Mouse (Mus musculus) midbrain, embryonic 10.5 days (tissue): Measurements from ENCODE around the gene Taf13. TPM values are rescaled to one million over a fixed set of nuclear protein-coding genes. Genes with fewer than 3 reads are reported as not detected.
"Not testable (repeated sequence)": the region's sequence is repeated elsewhere in the genome, so short reads cannot be mapped to it uniquely, and the experiment has no call there.

Source experiments
- DNase-seq: peaks from one replicate; pipeline ENCODE4 v3.0.0-alpha.2; 2017; ENCODE audit warnings: low spot score
- H3K27ac ChIP-seq: fragments of 300-500 bp; sonication (generic); replicated peaks from 2 replicates; pipeline ENCODE4 v1.5.1; 2016; ENCODE audit warnings: mild to moderate bottlenecking
- H3K27me3 ChIP-seq: fragments of 300-500 bp; sonication (generic); 2 replicates; pipeline ENCODE4 v1.6.1; 2016; ENCODE audit warnings: low read depth, mild to moderate bottlenecking; ENCODE audit not compliant: poor library complexity, severe bottlenecking
- H3K36me3 ChIP-seq: fragments of 300-500 bp; sonication (generic); 2 replicates; pipeline ENCODE4 v1.6.1; 2016; ENCODE audit warnings: mild to moderate bottlenecking, moderate library complexity
- H3K4me1 ChIP-seq: fragments of 300-500 bp; sonication (generic); 2 replicates; pipeline ENCODE4 v1.6.1; 2016
- H3K4me3 ChIP-seq: fragments of 300-500 bp; sonication (generic); 2 replicates; pipeline ENCODE4 v1.5.1; 2016; ENCODE audit warnings: mild to moderate bottlenecking, moderate library complexity
- H3K9me3 ChIP-seq: fragments of 300-500 bp; sonication (generic); replicated peaks from 2 replicates; pipeline ENCODE4 v1.6.1; 2016; ENCODE audit warnings: mild to moderate bottlenecking
- WGBS: fragments of 180-500 bp; shearing (Covaris S2); methylation state at CpG from one replicate; pipeline ENCODE4 v1.1.7; 2016; 5-methylcytosine and 5-hydroxymethylcytosine counted together
- polyA plus RNA-seq: library from polyadenylated mRNA; unstranded; fragments of >200 nt; fragmentation: Nextera tagmentation; extraction: Ambion mirVana; gene quantifications from 2 replicates; pipeline ENCODE4 v1.2.1, GENCODE M21; 2016

The Taf13 gene
- polyA plus RNA-seq, 1 experiment from 2014 or later = 78.3 TPM

DNA sequence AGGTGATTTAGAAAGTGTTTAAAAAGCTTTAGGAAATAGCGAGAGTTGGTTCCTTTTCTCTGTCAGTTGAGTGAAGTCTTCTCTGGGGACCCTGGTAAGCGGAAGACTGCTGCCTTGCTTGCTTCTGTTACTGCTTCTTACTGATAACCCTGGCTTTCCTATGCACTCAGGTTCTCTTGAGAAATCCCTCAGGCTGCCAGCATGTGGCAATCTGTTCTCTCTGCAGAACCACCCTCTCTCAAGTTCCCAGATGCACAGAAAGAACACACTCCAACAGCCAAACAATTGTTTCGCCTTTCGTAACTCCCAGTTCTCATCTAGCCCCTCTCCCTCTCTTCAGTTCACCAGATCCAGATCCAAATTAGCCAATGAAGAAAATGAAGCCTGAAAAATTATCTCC lies 13.6 kb upstream of the Taf13 start:
- no peak for DNase-seq
- Histone ChIP-seq H3K27ac (no peak overlapping the region), H3K9me3 (no peaks in the 10 kb centered on the region), H3K36me3 (peaks cover 36% of the 10 kb centered on the region), H3K4me3 (no peak overlapping the region), H3K4me1 (peaks cover 26% of the 10 kb centered on the region), H3K27me3 (no peaks in the 10 kb centered on the region)
- 92% methylated on average over 4 of the region's 4 CpGs for WGBS

DNA sequence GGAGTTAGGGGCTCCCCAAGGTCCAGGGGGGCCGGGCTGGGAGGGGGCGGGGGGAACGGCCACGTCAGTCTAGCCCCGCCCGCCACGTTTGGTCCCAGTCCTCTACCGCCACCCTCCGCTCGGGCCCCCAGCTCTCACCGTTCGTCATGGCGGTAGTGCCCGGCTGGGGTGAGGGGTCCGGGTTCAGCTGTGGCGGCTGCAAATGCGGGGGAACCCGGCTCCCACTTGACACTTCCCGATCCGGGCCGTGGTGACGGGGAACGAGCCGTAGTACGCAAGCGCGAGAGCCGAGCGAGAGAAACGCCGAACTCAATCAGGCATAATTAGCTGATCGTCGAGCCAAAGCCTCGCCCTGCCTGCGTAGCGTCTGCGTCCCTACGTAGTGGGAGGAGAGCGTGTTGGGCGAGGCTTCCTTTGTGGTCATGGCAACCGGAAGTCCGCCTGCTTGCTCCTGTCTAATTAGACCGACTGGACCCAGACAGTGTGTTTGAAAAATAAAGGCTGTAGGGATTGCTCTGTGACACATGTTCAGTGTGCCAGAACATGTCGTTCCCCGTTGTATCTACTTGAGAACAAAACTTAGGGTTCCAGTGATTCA lies 9.3 kb upstream of the Taf13 start, which contains the start of gene Tmem167b:
Gene Tmem167b (minus strand): TSS at position 334 of the 598 bp plus-strand sequence.
- Histone ChIP-seq H3K4me1 (peaks cover 26% of the 10 kb centered on the region), H3K36me3 (peaks cover 32% of the 10 kb centered on the region), H3K4me3 (peak within 1 kb of the TSS; percentile 94), H3K27me3 (no peaks in the 10 kb centered on the region), H3K27ac (peak within 1 kb of the TSS; percentile 88), H3K9me3 (no peaks in the 10 kb centered on the region)
- DNase-seq = peak; percentile 97
- WGBS = under 1% methylated on average over 45 of the region's 45 CpGs

DNA sequence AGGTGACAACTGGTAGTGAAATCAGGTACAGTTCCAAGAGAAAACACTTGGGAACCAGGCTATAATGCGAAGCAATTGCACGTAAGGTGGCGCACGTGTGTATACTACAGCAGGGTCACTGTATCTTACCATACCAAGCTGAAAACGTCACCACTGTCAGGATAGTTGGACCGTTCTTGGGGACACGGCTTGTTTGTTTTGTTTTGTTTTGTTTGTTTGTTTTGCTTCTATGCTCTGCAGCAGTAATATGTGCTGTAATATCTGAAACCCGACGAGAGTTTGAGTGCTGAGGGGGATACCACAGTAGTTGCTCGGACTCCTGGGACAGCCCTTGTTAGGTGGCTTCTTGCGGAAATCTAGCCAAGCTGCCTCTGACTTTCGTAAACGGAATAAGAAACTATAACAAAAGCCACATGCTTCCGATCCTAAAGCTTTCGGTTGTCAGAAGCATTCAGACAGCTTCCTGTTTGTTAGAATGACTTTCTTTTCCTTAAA lies 8.7 kb upstream of the Taf13 start:
- Histone ChIP-seq H3K27ac (peak overlapping the region; percentile 88), H3K27me3 (no peaks in the 10 kb centered on the region), H3K36me3 (peaks cover 26% of the 10 kb centered on the region), H3K4me1 (peaks cover 32% of the 10 kb centered on the region), H3K9me3 (no peaks in the 10 kb centered on the region), H3K4me3 (peak overlapping the region; percentile 94)
- DNase-seq = no peak
- WGBS = 15% methylated on average over 15 of the region's 15 CpGs

DNA sequence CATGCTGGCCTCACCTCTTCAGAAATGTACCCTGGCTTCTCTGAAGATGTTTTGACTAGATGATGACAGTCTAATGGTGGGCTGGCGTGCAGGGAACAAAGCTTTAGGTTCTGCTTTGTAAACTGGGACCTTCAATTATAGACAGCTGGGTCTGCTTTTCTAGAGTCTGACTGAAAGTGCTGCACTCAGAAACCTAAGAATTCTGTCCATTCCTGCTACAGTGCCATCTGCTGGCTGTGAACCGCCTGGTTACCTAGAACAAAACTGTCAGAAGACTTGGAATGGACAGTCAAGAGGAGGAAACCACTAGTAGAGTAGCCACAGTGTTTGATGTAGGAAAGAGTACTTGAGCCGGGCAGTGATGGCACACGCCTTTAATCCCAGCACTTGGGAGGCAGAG lies 8.2 kb upstream of the Taf13 start:
- no peaks in the 10 kb centered on the region for H3K9me3 ChIP-seq
- H3K4me1 ChIP-seq = peaks cover 37% of the 10 kb centered on the region
- peak overlapping the region; percentile 94 for H3K4me3 ChIP-seq
- peak; percentile 78 for DNase-seq
- WGBS = 16% methylated on average over 4 of the region's 4 CpGs
- peaks cover 21% of the 10 kb centered on the region for H3K36me3 ChIP-seq
- H3K27me3 ChIP-seq = no peaks in the 10 kb centered on the region
- peak overlapping the region; percentile 88 for H3K27ac ChIP-seq

DNA sequence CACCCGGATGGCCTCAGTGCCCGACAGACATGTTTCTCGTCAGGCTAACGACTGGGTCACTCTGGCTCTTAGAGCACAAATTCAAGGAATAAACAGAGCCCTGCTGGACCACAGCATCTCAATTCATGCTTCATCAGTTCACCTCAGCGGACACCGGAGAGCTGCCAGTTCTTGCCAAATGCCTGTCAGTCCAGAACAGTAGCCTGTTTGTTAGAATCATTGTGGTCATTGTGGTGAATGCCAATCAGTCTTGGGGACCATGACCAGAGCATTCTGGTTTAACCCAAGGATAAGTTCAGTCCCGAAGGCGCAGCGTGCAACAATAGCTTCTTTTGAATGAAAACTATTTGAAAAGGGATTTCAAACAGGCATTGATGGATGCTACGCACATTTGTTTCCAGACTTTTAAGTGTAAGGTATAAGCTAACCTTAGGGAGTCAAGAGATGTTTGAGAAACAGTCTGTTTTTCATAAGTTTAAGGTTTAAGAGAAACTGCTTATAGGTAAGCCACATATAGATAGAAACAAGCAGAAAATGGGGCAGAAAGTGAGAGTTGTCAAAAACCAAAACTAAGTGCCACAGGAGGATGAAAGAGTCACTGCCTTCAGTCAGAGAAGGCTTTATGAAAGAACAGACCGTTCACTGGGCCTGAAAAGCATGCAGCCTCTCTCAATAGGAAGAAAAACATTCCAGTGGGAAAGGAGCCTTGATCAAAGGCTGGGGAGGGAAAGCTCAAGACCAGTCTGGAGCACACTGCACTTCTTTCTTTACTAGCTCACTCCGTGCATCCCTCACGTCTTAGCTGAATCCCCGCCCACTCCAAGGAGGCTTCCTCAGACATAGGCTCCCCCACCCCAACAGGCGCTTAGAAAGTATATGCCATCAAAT lies 3.3 kb upstream of the Taf13 start:
- Histone ChIP-seq H3K36me3 (no peaks in the 10 kb centered on the region), H3K27ac (peak overlapping the region; percentile 86), H3K4me1 (peaks cover 44% of the 10 kb centered on the region), H3K4me3 (peak overlapping the region; percentile 25), H3K9me3 (no peaks in the 10 kb centered on the region), H3K27me3 (no peaks in the 10 kb centered on the region)
- WGBS = 21% methylated on average over 15 of the region's 15 CpGs
- DNase-seq = peak; percentile 77

DNA sequence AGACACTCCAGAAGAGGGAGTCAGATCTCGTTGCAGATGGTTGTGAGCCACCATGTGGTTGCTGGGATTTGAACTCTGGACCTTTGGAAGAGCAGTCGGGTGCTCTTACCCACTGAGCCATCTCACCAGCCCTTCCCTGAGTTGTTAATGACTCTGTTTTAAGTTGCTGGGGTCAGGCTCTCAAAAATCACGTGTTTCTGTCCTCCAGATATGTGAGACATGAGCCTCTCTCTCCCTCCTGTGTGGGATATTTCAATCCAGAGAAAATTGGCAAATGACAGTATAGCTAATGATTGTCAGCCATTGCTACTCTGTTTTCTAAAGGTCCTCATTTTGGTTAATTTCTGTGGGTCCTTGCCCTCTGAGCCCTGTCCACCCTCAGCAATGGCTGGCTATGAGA lies 1.9 kb upstream of the Taf13 start:
- H3K27ac ChIP-seq = peak overlapping the region; percentile 86
- 66% methylated on average over 3 of the region's 3 CpGs for WGBS
- peaks cover 51% of the 10 kb centered on the region for H3K4me1 ChIP-seq

DNA sequence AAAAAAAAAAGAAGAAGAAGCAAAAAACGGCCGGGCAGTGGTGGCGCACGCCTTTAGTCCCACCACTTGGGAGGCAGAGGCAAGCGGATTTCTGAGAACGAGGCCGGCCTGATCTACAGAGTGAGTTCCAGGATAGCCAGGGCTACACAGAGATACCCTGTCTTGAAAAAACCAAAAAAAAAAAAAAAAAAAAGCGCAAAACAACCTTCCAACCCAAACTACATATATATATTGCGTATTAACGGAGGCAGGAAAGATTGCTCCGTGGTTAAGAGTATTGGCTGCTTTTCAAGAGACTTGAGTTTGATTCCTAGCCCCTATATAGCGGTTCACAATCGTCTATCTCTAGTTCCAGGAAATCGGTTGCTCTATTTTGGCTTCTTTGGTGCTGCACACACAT lies 685 bp upstream of the Taf13 start:
- DNase-seq = no peak
- Histone ChIP-seq H3K27ac (no peak overlapping the region), H3K9me3 (no peaks in the 10 kb centered on the region), H3K27me3 (no peaks in the 10 kb centered on the region), H3K4me3 (peak overlapping the region; percentile 82), H3K36me3 (peaks cover 8% of the 10 kb centered on the region; the same call in 1 of the 2 replicates), H3K4me1 (peaks cover 55% of the 10 kb centered on the region)
- WGBS = 88% methylated on average over 14 of the region's 14 CpGs

More for the DNA sequence above, 1.9 kb upstream of the Taf13 start:
- DNase-seq, H3K4me3 ChIP-seq, H3K9me3 ChIP-seq, H3K36me3 ChIP-seq, H3K27me3 ChIP-seq: not testable (repeated sequence)

DNA sequence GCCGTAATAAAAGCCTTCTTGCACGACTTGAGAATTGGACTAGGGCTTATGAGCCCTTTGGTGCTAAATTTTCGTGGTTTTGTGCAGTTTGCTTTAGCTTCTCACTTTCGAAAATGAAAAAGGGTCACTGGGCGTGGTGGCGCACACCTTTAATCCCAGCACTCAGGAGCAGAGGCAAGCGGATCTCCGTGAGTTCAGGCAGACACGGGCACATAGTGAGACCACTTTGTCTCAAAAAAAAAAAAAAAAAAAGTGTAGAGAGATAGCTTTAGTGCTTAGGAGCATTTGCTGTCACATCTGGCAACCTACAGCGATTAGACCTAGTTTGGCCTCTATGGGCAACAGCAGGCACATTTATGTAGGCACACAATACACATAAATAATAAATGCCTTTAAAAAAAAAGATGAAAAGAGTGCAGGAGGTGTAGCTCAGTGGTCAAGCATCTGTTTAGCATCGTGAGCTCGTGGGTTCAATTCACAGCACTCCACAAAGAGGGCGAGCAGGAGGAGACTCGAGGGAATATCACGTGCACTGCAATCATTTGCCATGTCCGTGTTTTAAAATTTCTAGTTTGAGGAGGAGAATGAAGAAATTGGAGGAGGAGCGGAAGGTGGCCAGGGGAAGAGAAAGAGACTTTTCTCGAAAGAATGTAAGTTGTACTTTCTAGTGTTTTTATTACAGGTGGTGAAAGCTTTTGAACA lies 962 bp downstream of the Taf13 start:
- Histone ChIP-seq H3K9me3 (no peaks in the 10 kb centered on the region), H3K4me3 (peak overlapping the region; percentile 82), H3K36me3 (peaks cover 24% of the 10 kb centered on the region), H3K27me3 (no peaks in the 10 kb centered on the region), H3K4me1 (peaks cover 51% of the 10 kb centered on the region), H3K27ac (peak overlapping the region; percentile 90)
- 59% methylated on average over 18 of the region's 18 CpGs for WGBS
- DNase-seq = no peak

DNA sequence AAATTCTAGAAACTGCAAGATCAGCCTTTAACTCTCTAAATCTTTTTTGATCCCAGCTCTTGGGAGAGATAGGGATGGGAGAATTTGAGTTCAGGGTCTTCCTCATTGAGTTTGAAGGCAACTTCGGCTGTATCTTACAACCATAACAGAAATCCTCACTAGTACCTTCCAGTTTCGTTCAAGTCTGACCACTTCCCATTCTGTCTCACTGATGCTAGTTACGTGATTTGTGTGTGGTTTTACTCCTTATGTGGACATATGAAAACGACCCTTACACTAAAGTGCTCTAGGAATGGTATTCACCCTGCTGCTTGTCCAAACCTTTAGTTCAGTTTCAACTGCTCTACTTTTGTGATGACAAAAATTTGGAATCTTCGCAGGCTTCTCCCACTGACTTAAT lies 2.5 kb downstream of the Taf13 start:
- Histone ChIP-seq H3K4me3 (peak overlapping the region; percentile 82; the same call in 1 of the 2 replicates), H3K27ac (no peak overlapping the region), H3K27me3 (no peaks in the 10 kb centered on the region), H3K9me3 (no peaks in the 10 kb centered on the region), H3K4me1 (peaks cover 35% of the 10 kb centered on the region), H3K36me3 (peaks cover 40% of the 10 kb centered on the region)
- DNase-seq = no peak
- 92% methylated on average over 5 of the region's 5 CpGs for WGBS

DNA sequence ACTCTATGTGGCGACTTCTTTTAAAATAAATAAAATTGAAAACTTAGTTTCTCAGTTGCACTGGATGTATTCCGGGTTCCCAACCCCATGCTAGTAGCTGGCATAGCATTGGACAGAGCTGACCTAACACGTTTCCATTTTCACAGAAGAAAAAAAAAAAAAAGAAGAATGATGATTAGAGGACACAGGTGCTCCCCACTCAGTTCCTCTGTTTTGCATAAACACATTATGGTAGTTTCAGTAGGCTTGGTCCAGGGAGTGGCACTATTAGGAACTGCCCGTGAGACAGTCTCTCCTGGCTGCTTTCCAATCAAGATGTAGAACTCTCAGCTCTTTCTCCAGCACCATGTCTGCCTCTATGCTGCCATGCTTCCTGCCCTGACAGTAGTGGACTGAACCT lies 13.1 kb downstream of the Taf13 start:
- H3K36me3 ChIP-seq = peaks cover 31% of the 10 kb centered on the region
- no peaks in the 10 kb centered on the region for H3K9me3 ChIP-seq
- H3K4me1 ChIP-seq = peaks cover 3% of the 10 kb centered on the region
- no peak for DNase-seq
- 92% methylated on average over 4 of the region's 4 CpGs for WGBS
- no peak overlapping the region for H3K4me3 ChIP-seq
- no peak overlapping the region for H3K27ac ChIP-seq
- H3K27me3 ChIP-seq = no peaks in the 10 kb centered on the region

DNA sequence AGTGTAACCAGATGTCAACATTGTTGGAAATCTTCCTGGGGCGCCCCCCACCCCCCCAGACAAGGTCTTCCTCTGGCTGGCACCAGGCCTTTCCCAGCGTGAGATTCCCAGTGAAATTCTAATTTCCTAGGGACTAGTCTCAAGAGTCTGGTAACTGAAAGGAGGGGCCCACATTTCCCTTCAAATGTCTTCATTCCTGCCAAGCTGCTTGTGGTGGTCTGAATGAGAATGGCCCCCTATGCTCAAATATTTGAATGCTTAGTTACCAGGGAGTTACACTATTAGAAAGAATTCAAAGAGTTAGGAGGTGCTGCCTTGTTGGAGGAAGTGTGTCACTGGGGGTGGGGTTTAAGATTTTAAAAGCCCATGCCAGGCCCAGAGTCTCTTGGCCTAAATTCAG lies 16.9 kb downstream of the Taf13 start:
- no peaks in the 10 kb centered on the region for H3K9me3 ChIP-seq
- peaks cover 4% of the 10 kb centered on the region for H3K36me3 ChIP-seq
- H3K27ac ChIP-seq = no peak overlapping the region
- DNase-seq = no peak
- H3K4me3 ChIP-seq = no peak overlapping the region
- no peaks in the 10 kb centered on the region for H3K27me3 ChIP-seq
- peaks cover 27% of the 10 kb centered on the region for H3K4me1 ChIP-seq
- 31% methylated on average over 2 of the region's 2 CpGs for WGBS

DNA sequence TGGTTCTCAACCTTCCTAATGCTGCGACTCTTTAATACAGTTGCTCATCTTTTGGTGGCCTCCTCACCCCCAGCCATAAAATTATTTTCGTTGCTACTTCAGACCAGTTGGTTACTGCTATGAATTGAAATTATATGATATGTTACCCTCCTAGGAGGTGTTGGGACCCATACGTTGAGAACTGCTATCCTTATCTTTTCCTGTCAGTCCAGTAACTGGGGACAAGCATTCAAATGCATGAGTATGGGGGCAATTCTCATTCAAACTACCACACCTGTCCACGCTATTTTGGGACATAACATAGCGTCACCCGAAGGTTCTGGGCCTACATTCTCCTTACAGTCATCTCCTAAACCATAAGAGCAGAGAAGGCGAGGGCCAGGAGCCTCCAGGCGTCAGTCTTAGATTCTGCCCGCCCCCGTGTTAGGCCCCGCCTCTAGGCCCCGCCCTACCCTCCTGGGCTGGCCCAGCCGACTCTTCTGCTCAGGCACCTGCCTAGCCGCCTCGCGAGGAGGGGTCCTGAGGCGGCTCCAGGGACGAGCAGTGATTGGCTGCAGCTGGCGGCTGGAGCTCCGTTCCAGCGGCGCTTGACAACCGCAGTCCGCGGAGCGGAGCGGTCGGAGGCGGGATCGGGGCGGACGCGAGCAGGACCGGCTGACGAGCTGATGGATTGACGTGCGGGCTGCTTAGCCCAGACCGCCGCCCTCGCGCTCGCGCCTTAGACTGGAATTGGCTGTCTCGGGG lies 19.5 kb downstream of the Taf13 start, which contains the start of gene Wdr47:
Gene Wdr47 (plus strand): TSS at position 494 of the 744 bp plus-strand sequence.
- no peaks in the 10 kb centered on the region for H3K36me3 ChIP-seq
- H3K9me3 ChIP-seq = no peaks in the 10 kb centered on the region
- H3K27ac ChIP-seq = peak within 1 kb of the TSS; percentile 92
- H3K4me1 ChIP-seq = peaks cover 30% of the 10 kb centered on the region
- 5% methylated on average over 44 of the region's 44 CpGs for WGBS
- H3K4me3 ChIP-seq = peak within 1 kb of the TSS; percentile 99
- no peaks in the 10 kb centered on the region for H3K27me3 ChIP-seq
- peak; percentile 97 for DNase-seq
